Mouse (Mus musculus): ENCODE results near the gene Wdr48.

- TF ChIP-seq CTCF (conservative IDR thresholded peaks at IDR 0.05 in 1 of 2, IDR thresholded peaks at IDR 0.05 in 1 of 2; ENCODE audit: low read depth in 2 of 2, low read length in 2 of 2) (no peak), POLR2A (IDR thresholded peaks at IDR 0.05; ENCODE audit: low read depth, low read length) (no peak), POLR2AphosphoS2 (IDR thresholded peaks at IDR 0.05; ENCODE audit: low read depth, low read length) (no peak), JUND (conservative IDR thresholded peaks at IDR 0.05; ENCODE audit: low read depth, low read length) (no peak), TBP (conservative IDR thresholded peaks at IDR 0.05; ENCODE audit: low read depth, low read length) (no peak), USF1 (IDR thresholded peaks at IDR 0.05; ENCODE audit: low read depth, low read length) (no peak), PAX5 (IDR thresholded peaks at IDR 0.05; ENCODE audit: low read length) (no peak), UBTF (IDR thresholded peaks at IDR 0.05; ENCODE audit: low read depth, low read length) (no peak), ELF1 (IDR thresholded peaks at IDR 0.05; ENCODE audit: low read depth, low read length) (no peak), KAT2A (IDR thresholded peaks at IDR 0.05; ENCODE audit: insufficient replicate concordance, low read length) (no peak), USF2 (conservative IDR thresholded peaks at IDR 0.05; ENCODE audit: low read depth, low read length) (no peak), SIN3A (IDR thresholded peaks at IDR 0.05; ENCODE audit: low read length) (no peak), TCF12 (IDR thresholded peaks at IDR 0.05; ENCODE audit: low read depth, low read length) (no peak), E2F4 (IDR thresholded peaks at IDR 0.05; ENCODE audit: insufficient replicate concordance, low read depth, low read length) (no peak)
These were observed 69.5 kb downstream of the Wdr48 start for GRCm38 (mm10) chr9:119964206-119964605.

Data from CH12.LX (cell line).